Mouse (Mus musculus): Measurements from ENCODE around the gene Cyp2c67.
"Not testable (repeated sequence)": the region's sequence is repeated elsewhere in the genome, so short reads cannot be mapped to it uniquely, and the experiment has no call there.

The Cyp2c67 gene

GRCm38 (mm10) chr19:39648938-39649337 is at the start of gene Cyp2c67:
Cyp2c67 (minus strand) TSS chr19:39649051.
- in situ Hi-C loops (cut with MboI, MseI), result no loop called here

DNA sequence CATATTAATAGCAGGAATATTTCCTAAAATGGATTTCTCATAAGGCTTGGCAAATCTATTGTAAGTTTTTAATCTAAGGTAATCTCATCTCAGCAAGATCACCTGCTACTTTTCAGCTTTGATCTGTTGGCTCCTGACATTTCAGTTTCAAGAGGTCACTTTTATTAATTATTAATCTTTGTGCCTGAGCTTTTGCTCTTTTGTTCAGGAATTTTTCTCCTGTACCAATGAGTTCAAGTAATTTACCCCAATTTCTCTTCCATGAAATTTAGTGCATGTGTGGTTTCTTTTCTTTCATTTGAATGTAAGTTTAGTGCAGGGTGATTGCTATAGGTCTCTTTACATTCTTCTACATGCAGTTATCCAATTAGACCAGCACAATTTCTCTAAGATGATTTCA is 16.8 kb upstream of the Cyp2c67 start:
- in situ Hi-C loops (cut with MboI, MseI), result not testable (repeated sequence)

DNA sequence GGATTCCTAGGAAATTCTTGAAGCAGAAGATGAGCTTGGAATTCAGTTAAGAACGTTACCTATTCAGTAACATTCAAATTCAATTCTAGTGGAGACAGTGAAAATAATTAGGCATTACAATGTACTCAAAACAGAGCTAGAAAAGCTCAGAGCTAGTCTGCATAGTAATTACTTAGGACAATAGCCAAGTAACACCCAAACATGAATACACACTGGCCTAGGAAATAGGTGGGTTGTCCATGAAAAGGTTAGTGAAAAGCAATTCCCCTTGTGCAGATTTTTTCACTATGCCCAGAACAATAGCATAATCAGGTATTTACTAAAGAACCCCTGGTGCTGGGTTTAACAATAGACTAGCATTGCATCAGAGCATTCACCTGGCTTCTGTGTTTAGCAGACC is 3.5 kb upstream of the Cyp2c67 start:
- in situ Hi-C loops (cut with MboI, MseI), result no loop called here

DNA sequence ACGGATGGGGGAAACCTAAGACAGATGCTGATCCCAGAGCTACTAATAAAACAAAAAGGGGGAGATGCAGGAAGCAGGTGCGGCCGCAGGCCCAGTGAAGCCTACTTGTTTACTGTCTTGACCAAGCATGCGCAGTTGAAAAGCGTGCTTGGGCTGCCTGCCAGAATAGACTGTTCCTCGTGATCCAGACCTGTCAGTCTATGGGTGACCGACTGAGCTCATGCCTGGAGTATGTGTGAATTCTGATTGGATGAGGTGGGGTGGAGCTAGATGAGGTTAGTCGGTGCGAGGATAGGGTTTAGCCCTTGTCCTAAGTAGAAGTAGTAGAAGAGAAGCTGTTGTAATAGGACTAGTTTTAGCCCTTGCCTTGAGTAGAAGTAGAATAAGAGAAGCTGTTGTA is 1.3 kb downstream of the Cyp2c67 start:
- in situ Hi-C loops (cut with MboI, MseI), result no loop called here

DNA sequence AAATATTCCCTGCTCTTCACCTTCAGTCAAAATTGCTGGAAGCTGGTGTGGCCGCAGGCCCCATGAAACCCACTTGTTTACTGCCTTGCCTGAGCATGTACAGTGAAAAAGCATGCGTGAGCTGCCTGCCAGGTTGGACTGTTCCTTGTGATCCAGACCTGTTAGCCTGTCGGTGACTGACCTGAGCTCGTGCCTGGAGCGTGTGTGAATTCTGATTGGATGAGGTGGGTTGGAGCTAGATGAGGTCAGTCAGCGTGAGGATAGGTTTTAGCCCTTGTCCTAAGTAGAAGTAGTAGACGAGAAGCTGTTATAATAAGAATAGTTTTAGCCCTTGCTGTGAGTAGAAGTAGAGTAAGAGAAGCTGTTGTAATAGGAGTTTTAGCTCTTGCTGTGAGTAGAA is 4.3 kb downstream of the Cyp2c67 start:
- in situ Hi-C loops (cut with MboI, MseI), result not testable (repeated sequence)

Measured in T-helper 2 cell (primary cell).